Mouse (Mus musculus) myocyte (in vitro differentiated cells): ENCODE measurements around the gene Zfp956. TPM values are rescaled to one million over a fixed set of nuclear protein-coding genes. Genes with fewer than 3 reads are reported as not detected.
"Not testable (repeated sequence)": the region's sequence is repeated elsewhere in the genome, so short reads cannot be mapped to it uniquely, and the experiment has no call there.

Experiments
- H3K27me3 ChIP-seq: one replicate; pipeline ENCODE4 v1.6.1; 2011; ENCODE audit not compliant: control insufficient read depth, insufficient read depth, insufficient read length
- H3K36me3 ChIP-seq: one replicate; pipeline ENCODE4 v1.6.1; 2011; ENCODE audit not compliant: control insufficient read depth, insufficient read depth
- H3K4me2 ChIP-seq: one replicate; pipeline ENCODE4 v1.6.1; 2011; ENCODE audit warnings: low read depth, control low read depth
- H3K4me3 ChIP-seq: one replicate; pipeline ENCODE4 v1.5.1; 2011; ENCODE audit warnings: mild to moderate bottlenecking, control low read depth, moderate library complexity
- H3K79me2 ChIP-seq: one replicate; pipeline ENCODE4 v1.6.1; 2011; ENCODE audit not compliant: control insufficient read depth, insufficient read depth
- H3ac ChIP-seq: one replicate; pipeline ENCODE4 v1.6.1; 2011; ENCODE audit not compliant: control insufficient read depth, insufficient read length
- CEBPB ChIP-seq: IDR thresholded peaks from 2 replicates; pipeline ENCODE4 v1.6.1; 2011; ENCODE audit warnings: mild to moderate bottlenecking, moderate library complexity; ENCODE audit not compliant: poor library complexity, insufficient read depth, severe bottlenecking
- E2F4 ChIP-seq: IDR thresholded peaks from one replicate; pipeline ENCODE4 v1.6.1; 2011; ENCODE audit warnings: mild to moderate bottlenecking, control low read depth, moderate library complexity; ENCODE audit not compliant: insufficient read depth
- MAX ChIP-seq: IDR thresholded peaks from one replicate; pipeline ENCODE4 v1.6.1; 2011; ENCODE audit warnings: low read depth, mild to moderate bottlenecking, control low read depth
- MYOD1 ChIP-seq, 3 experiments: IDR thresholded peaks; one replicate each; pipeline ENCODE4 v1.6.1; 2011; ENCODE audit warnings: control low read depth in 2 of 3, low read depth in 2 of 3, mild to moderate bottlenecking in 2 of 3, moderate library complexity in 1 of 3; ENCODE audit not compliant: insufficient read length in 2 of 3, control insufficient read depth in 1 of 3
- MYOG ChIP-seq, 3 experiments: IDR thresholded peaks; one replicate each; pipeline ENCODE4 v1.6.1; 2011; ENCODE audit warnings: control low read depth in 2 of 3, low read depth in 2 of 3, mild to moderate bottlenecking in 2 of 3; ENCODE audit not compliant: insufficient read length in 2 of 3, control insufficient read depth in 1 of 3, insufficient read depth in 1 of 3
- POLR2A ChIP-seq: IDR thresholded peaks from one replicate; pipeline ENCODE4 v1.6.1; 2011; ENCODE audit warnings: low read depth, mild to moderate bottlenecking, control low read depth, moderate library complexity; ENCODE audit not compliant: insufficient read length
- POLR2AphosphoS2 ChIP-seq: IDR thresholded peaks from one replicate; pipeline ENCODE4 v1.6.1; 2011; ENCODE audit warnings: low read depth, control low read depth; ENCODE audit not compliant: insufficient read length
- REST ChIP-seq: IDR thresholded peaks from one replicate; pipeline ENCODE4 v1.6.1; 2011; ENCODE audit warnings: mild to moderate bottlenecking, control low read depth, moderate library complexity; ENCODE audit not compliant: insufficient read depth, insufficient read length
- SRF ChIP-seq: IDR thresholded peaks from one replicate; pipeline ENCODE4 v1.6.1; 2011; ENCODE audit warnings: low read depth; ENCODE audit not compliant: control insufficient read depth, insufficient read length
- TCF12 ChIP-seq: IDR thresholded peaks from one replicate; pipeline ENCODE4 v1.6.1; 2011; ENCODE audit warnings: mild to moderate bottlenecking, control low read depth; ENCODE audit not compliant: poor library complexity, insufficient read depth, severe bottlenecking
- TCF3 ChIP-seq: IDR thresholded peaks from one replicate; pipeline ENCODE4 v1.6.1; 2011; ENCODE audit warnings: low read depth, control low read depth; ENCODE audit not compliant: insufficient read length
- USF1 ChIP-seq: IDR thresholded peaks from one replicate; pipeline ENCODE4 v1.6.1; 2011; ENCODE audit warnings: low read depth, mild to moderate bottlenecking, control low read depth, moderate library complexity
- polyA plus RNA-seq: library from polyadenylated mRNA; unstranded; fragments of >200 nt; fragmentation: generic; extraction: Trizol; gene quantifications from one replicate; pipeline ENCODE4 v1.2.1, GENCODE M21; 2012; ENCODE audit warnings: missing spikeins

Zfp956 gene
- polyA plus RNA-seq, 1 experiment, result 1.5 TPM

GRCm38 (mm10) chr6:47963051-47963450 is 9.9 kb downstream of the Zfp956 start:
- Histone ChIP-seq H3K4me2 (no peak overlapping the region), H3K4me3 (no peak overlapping the region), H3K27me3 (no peaks in the 10 kb centered on the region), H3ac (no peak overlapping the region), H3K36me3 (no peaks in the 10 kb centered on the region), H3K79me2 (no peaks in the 10 kb centered on the region)
- TF ChIP-seq E2F4, result no peak
- no peak for TF ChIP-seq TCF3
- no peak for TF ChIP-seq CEBPB
- no peak for TF ChIP-seq MAX
- no peak for TF ChIP-seq REST
- TF ChIP-seq MYOD1 (IDR thresholded peaks at IDR 0.05; ENCODE audit: control insufficient read depth in 1 of 3, insufficient read length in 2 of 3, low read depth in 2 of 3), result no peak

- not testable (repeated sequence) for H3K36me3 ChIP-seq, H3K4me3 ChIP-seq, H3K4me2 ChIP-seq, H3ac ChIP-seq, H3K79me2 ChIP-seq, H3K27me3 ChIP-seq
Measured at GRCm38 (mm10) chr6:47968166-47968565, 15.0 kb downstream of the Zfp956 start.

- Histone ChIP-seq H3K79me2 (no peaks in the 10 kb centered on the region), H3K4me2 (no peak overlapping the region), H3ac (no peak overlapping the region), H3K27me3 (no peaks in the 10 kb centered on the region), H3K4me3 (no peak overlapping the region), H3K36me3 (no peaks in the 10 kb centered on the region)
- TF ChIP-seq MYOD1 (IDR thresholded peaks at IDR 0.05; ENCODE audit: control insufficient read depth in 1 of 3, insufficient read length in 2 of 3, low read depth in 2 of 3) (no peak), POLR2AphosphoS2 (no peak), MAX (no peak), MYOG (IDR thresholded peaks at IDR 0.05; ENCODE audit: control insufficient read depth in 1 of 3, insufficient read depth in 1 of 3, insufficient read length in 2 of 3, low read depth in 2 of 3) (no peak), POLR2A (no peak), E2F4 (no peak), USF1 (no peak), CEBPB (no peak), TCF3 (no peak), REST (no peak)
Measured at GRCm38 (mm10) chr6:47974599-47974998, 21.4 kb downstream of the Zfp956 start.

GRCm38 (mm10) chr6:47978897-47979368 is 25.7 kb downstream of the Zfp956 start:
- no peak overlapping the region for H3K4me3 ChIP-seq
- no peak overlapping the region for H3K4me2 ChIP-seq
- no peaks in the 10 kb centered on the region for H3K36me3 ChIP-seq
- no peaks in the 10 kb centered on the region for H3K27me3 ChIP-seq
- TF ChIP-seq MAX (no peak), CEBPB (0 out of 2 replicates have a peak, but pooled peaks have one; percentile 34), MYOD1 (IDR thresholded peaks at IDR 0.05; ENCODE audit: control insufficient read depth in 1 of 3, insufficient read length in 2 of 3, low read depth in 2 of 3) (no peak)
- no peaks in the 10 kb centered on the region for H3K79me2 ChIP-seq
- H3ac ChIP-seq, result no peak overlapping the region

GRCm38 (mm10) chr6:47983936-47984335 is 30.7 kb downstream of the Zfp956 start:
- Histone ChIP-seq H3K27me3 (no peaks in the 10 kb centered on the region), H3K36me3 (no peaks in the 10 kb centered on the region), H3K4me2 (no peak overlapping the region), H3K79me2 (no peaks in the 10 kb centered on the region), H3ac (no peak overlapping the region), H3K4me3 (no peak overlapping the region)
- TF ChIP-seq POLR2A (no peak), TCF3 (no peak), MYOD1 (IDR thresholded peaks at IDR 0.05; ENCODE audit: control insufficient read depth in 1 of 3, insufficient read length in 2 of 3, low read depth in 2 of 3) (no peak), USF1 (no peak), TCF12 (no peak), E2F4 (no peak), MYOG (IDR thresholded peaks at IDR 0.05; ENCODE audit: control insufficient read depth in 1 of 3, insufficient read depth in 1 of 3, insufficient read length in 2 of 3, low read depth in 2 of 3) (no peak), MAX (no peak), POLR2AphosphoS2 (no peak), CEBPB (no peak), SRF (no peak), REST (no peak)

- no peak overlapping the region for H3K4me3 ChIP-seq
- H3ac ChIP-seq, result no peak overlapping the region
- H3K4me2 ChIP-seq, result no peak overlapping the region
- H3K27me3 ChIP-seq, result no peaks in the 10 kb centered on the region
- TF ChIP-seq MYOD1 (IDR thresholded peaks at IDR 0.05; ENCODE audit: control insufficient read depth in 1 of 3, insufficient read length in 2 of 3, low read depth in 2 of 3), result no peak
- no peak for TF ChIP-seq CEBPB
- TF ChIP-seq REST, result no peak
- no peak for TF ChIP-seq TCF12
- TF ChIP-seq SRF, result no peak
- no peak for TF ChIP-seq MAX
- TF ChIP-seq TCF3, result no peak
- TF ChIP-seq POLR2AphosphoS2, result no peak
- TF ChIP-seq USF1, result no peak
- no peak for TF ChIP-seq POLR2A
- TF ChIP-seq E2F4, result no peak
- TF ChIP-seq MYOG (IDR thresholded peaks at IDR 0.05; ENCODE audit: control insufficient read depth in 1 of 3, insufficient read depth in 1 of 3, insufficient read length in 2 of 3, low read depth in 2 of 3), result no peak
- H3K79me2 ChIP-seq, result no peaks in the 10 kb centered on the region
- no peaks in the 10 kb centered on the region for H3K36me3 ChIP-seq
Measured at GRCm38 (mm10) chr6:47995661-47996060, 42.5 kb downstream of the Zfp956 start.
